Mouse (Mus musculus) embryonic facial prominence, embryonic 10.5 days (tissue): ENCODE results near the gene Ccdc13. TPM values are rescaled to one million over a fixed set of nuclear protein-coding genes. Genes with fewer than 3 reads are reported as not detected.

Experiments used
- polyA plus RNA-seq: library from polyadenylated mRNA; unstranded; fragments of >200 nt; fragmentation: Nextera tagmentation; extraction: Ambion mirVana; gene quantifications from 2 replicates; pipeline ENCODE4 v1.2.1, GENCODE M21; 2016

Gene Ccdc13
- polyA plus RNA-seq, 1 experiment from 2014 or later, result 0.83 TPM

Other genes starting within 250 kb of the Ccdc13 start
- not detected in 2 replicates for gene Lyzl4, start 197.4 kb downstream of the Ccdc13 start, polyA plus RNA-seq
- gene Vipr1, start 196.7 kb downstream of the Ccdc13 start, polyA plus RNA-seq, result 0.16 and 0.33 TPM in 2 replicates
- 14.9 and 17.8 TPM in 2 replicates for gene Sec22c, start 134.0 kb downstream of the Ccdc13 start, polyA plus RNA-seq
- gene Ss18l2, start 129.1 kb downstream of the Ccdc13 start, polyA plus RNA-seq, result 91.0 and 92.4 TPM in 2 replicates
- 61.2 and 62.9 TPM in 2 replicates for gene Nktr, start 120.3 kb downstream of the Ccdc13 start, polyA plus RNA-seq
- 5.3 and 6.4 TPM in 2 replicates for gene Zfp651, start 80.1 kb downstream of the Ccdc13 start, polyA plus RNA-seq
- 0.17 and 0.26 TPM in 2 replicates for gene Klhl40, start 61.9 kb downstream of the Ccdc13 start, polyA plus RNA-seq
- gene Hhatl, start 47.0 kb downstream of the Ccdc13 start, polyA plus RNA-seq, result not detected in 2 replicates
- gene Higd1a, start 18.9 kb upstream of the Ccdc13 start, polyA plus RNA-seq, result 195 and 201 TPM in 2 replicates
- 0.18 and 0.52 TPM in 2 replicates for gene Ackr2, start 58.9 kb upstream of the Ccdc13 start, polyA plus RNA-seq
- gene Cyp8b1, start 76.8 kb upstream of the Ccdc13 start, polyA plus RNA-seq, result not detected in 2 replicates
- 0.37 and 0.53 TPM in 2 replicates for gene Fam198a, start 111.5 kb upstream of the Ccdc13 start, polyA plus RNA-seq
- 13.5 and 13.9 TPM in 2 replicates for gene Pomgnt2, start 157.6 kb upstream of the Ccdc13 start, polyA plus RNA-seq